Mouse (Mus musculus): ENCODE results near the gene Eef1b2. TPM values are rescaled to one million over a fixed set of nuclear protein-coding genes. Genes with fewer than 3 reads are reported as not detected.

Gene Eef1b2
- polyA plus RNA-seq, 1 experiment from 2014 or later, result 625 TPM

DNA sequence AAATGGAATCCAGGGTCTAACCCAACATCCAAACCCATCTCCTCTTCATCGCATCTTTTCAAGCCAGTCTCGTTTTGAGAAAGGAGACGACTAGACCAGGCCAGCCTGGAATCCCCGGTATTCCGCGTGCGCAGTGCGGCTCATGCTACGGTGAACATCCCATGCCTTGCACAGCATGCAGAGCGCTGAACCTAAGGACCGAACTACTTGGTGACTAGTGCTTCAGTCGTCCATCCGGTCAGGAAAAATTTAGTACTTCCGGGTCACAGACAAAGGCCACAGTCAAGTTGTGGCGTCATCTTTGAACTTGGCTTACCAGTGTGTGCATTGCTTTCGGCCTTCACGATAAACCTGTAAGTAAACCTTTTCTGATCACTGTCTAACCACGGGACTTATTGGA is 23.7 kb downstream of the Eef1b2 start:
- no peak overlapping the region for H3K9ac ChIP-seq (ENCODE audit: low read length)
- 96% methylated on average over 18 of the region's 18 CpGs for WGBS
- 0 out of 2 replicates have a peak, but pooled peaks cover 3% of the 10 kb centered on the region for H3K9me3 ChIP-seq (replicated peaks; ENCODE audit: control insufficient read depth, low read length)
- H3K27ac ChIP-seq (ENCODE audit: low read depth, low read length), result no peak overlapping the region
- peaks cover 12% of the 10 kb centered on the region for H3K4me1 ChIP-seq (ENCODE audit: control insufficient read depth, insufficient read depth, low read length)
- H3K36me3 ChIP-seq (ENCODE audit: control insufficient read depth, insufficient read depth, low read length), result no peaks in the 10 kb centered on the region
- no peaks in the 10 kb centered on the region for H3K27me3 ChIP-seq (replicated peaks; ENCODE audit: control insufficient read depth, insufficient read depth, low read length)
- DNase-seq (ENCODE audit: low spot score), result no peak
- ATAC-seq, result no peak
- no peak overlapping the region for H3K4me3 ChIP-seq (ENCODE audit: low read depth, low read length)
- H3K4me2 ChIP-seq (ENCODE audit: low read length), result no peak overlapping the region

DNA sequence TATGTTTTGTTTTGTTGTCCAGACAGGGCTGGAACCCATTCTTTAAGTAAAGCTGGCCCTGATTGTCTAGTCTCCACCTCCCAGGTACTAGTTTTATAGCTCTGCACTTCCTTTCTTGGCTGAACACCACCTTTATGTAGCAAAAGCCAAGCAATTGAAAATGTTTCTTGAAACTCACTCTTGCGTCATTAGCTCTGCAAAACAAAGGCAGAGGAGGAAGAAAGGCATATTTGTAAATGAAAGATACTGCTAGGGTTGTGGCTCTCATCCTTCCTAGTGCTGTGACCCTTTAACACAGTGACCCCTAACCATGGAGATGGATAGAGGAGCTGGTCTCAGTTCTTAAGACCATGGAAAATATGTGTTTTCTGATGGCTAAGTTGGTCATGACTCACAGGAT is 25.0 kb downstream of the Eef1b2 start:
- ATAC-seq (no peak), DNase-seq (ENCODE audit: low spot score) (no peak)
- Histone ChIP-seq H3K27ac (ENCODE audit: low read depth, low read length) (no peak overlapping the region), H3K9ac (ENCODE audit: low read length) (no peak overlapping the region), H3K4me3 (ENCODE audit: low read depth, low read length) (no peak overlapping the region), H3K36me3 (ENCODE audit: control insufficient read depth, insufficient read depth, low read length) (no peaks in the 10 kb centered on the region), H3K4me1 (ENCODE audit: control insufficient read depth, insufficient read depth, low read length) (peaks cover 12% of the 10 kb centered on the region), H3K27me3 (replicated peaks; ENCODE audit: control insufficient read depth, insufficient read depth, low read length) (no peaks in the 10 kb centered on the region), H3K4me2 (ENCODE audit: low read length) (no peak overlapping the region), H3K9me3 (replicated peaks; ENCODE audit: control insufficient read depth, low read length) (0 out of 2 replicates have a peak, but pooled peaks cover 3% of the 10 kb centered on the region)
- 79% methylated on average over 1 of the region's 1 CpGs for WGBS

DNA sequence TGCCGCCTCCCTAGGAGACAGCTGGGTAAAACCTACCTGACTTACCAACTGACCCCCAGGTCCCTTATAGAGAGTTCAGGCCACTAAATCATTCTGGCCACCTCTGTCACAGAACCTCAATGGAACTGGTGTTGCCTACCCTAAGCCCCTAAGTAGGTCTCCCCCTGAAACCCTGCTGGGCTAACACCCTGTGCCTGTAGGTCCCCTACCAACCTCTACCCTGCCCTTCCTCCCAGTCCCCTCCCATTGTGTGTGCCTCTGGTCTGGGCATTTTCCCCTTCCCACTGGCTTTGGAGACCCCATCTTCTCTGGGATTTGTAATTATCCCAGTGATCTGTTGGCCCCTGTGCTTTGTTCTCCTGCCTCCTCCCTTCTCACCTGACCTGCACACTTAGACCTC is 26.8 kb downstream of the Eef1b2 start:
- H3K27me3 ChIP-seq (replicated peaks; ENCODE audit: control insufficient read depth, insufficient read depth, low read length), result no peaks in the 10 kb centered on the region
- no peaks in the 10 kb centered on the region for H3K36me3 ChIP-seq (ENCODE audit: control insufficient read depth, insufficient read depth, low read length)
- H3K9ac ChIP-seq (ENCODE audit: low read length), result no peak overlapping the region
- H3K4me1 ChIP-seq (ENCODE audit: control insufficient read depth, insufficient read depth, low read length), result peaks cover 12% of the 10 kb centered on the region
- no peak overlapping the region for H3K4me3 ChIP-seq (ENCODE audit: low read depth, low read length)
- H3K27ac ChIP-seq (ENCODE audit: low read depth, low read length), result peak overlapping the region; percentile 67
- 0 out of 2 replicates have a peak, but pooled peaks cover 3% of the 10 kb centered on the region for H3K9me3 ChIP-seq (replicated peaks; ENCODE audit: control insufficient read depth, low read length)
- WGBS, result 77% methylated on average over 1 of the region's 1 CpGs
- DNase-seq (ENCODE audit: low spot score), result no peak
- no peak overlapping the region for H3K4me2 ChIP-seq (ENCODE audit: low read length)
- peak; percentile 18; the same call in 1 of the 2 replicates for ATAC-seq

DNA sequence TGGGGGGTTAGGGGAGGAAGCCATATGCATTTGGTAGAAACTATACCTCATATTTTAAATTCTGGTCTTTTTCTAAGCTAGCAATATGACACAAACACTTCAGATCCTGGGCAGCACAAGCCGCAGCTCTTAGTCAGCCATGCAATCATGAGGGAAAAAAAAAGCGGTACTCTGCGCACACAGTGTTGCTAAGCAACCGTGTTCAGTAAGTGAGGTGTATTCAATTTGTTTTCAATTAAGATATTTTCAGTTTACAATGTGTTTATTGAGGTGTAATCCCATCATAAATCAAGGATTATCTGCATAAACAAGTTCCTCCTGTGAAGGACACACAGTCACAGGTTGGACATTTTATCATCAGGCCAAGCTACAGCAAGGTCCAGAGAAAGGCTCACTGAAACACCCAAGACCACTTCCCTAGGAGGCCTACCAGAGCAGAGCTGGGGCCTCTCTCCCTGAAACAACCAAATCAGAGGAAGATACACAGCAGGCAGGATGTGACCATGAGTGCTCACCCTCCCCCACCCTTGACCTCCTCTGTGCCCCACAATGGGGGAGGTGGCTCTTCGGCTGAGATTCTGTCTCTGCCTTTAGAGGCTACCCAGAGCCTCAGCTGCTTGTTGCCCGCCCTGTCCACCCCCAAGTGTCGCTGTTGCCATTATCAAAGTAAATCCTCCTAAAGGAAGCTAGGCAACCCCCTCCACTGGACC is 27.5 kb downstream of the Eef1b2 start:
- Histone ChIP-seq H3K27me3 (replicated peaks; ENCODE audit: control insufficient read depth, insufficient read depth, low read length) (no peaks in the 10 kb centered on the region), H3K27ac (ENCODE audit: low read depth, low read length) (peak overlapping the region; percentile 75), H3K4me3 (ENCODE audit: low read depth, low read length) (no peak overlapping the region), H3K4me2 (ENCODE audit: low read length) (no peak overlapping the region), H3K4me1 (ENCODE audit: control insufficient read depth, insufficient read depth, low read length) (peaks cover 12% of the 10 kb centered on the region), H3K9me3 (replicated peaks; ENCODE audit: control insufficient read depth, low read length) (0 out of 2 replicates have a peak, but pooled peaks cover 3% of the 10 kb centered on the region), H3K36me3 (ENCODE audit: control insufficient read depth, insufficient read depth, low read length) (no peaks in the 10 kb centered on the region), H3K9ac (ENCODE audit: low read length) (no peak overlapping the region)
- 2% methylated on average over 7 of the region's 7 CpGs for WGBS
- peak; percentile 85 for DNase-seq (ENCODE audit: low spot score)
- peak; percentile 78 for ATAC-seq

DNA sequence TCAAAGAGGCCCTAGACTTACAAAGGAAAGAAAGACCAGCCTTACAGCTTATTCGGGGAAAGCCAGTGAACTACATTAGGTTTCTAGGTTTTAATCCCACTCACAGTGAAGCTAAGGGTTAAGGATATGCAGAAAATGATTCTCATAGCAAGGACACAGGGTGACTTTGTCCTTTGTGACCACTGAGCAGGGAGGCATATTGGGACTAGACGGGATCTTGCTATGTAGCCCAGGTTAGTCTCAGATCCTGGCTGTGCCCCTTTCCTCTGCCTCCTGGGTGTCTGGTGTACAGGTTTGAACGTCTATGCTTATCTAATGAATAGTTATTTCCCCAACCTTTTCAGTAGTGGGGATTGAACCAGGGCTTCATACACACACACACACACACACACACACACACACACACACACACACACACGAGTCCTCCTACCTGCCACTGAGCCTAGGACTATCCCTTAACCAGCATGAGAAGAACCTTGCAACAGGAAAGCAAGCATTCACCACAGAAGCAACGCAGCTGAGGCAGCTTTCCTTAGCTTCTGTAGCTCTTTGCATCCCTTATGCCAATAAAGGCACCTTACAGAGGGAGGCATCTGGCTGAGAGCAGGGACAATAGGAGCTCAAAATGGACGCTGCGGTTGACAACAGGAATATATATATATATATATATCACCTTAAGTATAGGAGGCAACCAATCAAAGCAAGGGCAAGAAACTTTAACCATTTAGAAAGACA is 28.2 kb downstream of the Eef1b2 start:
- 16% methylated on average over 7 of the region's 7 CpGs for WGBS
- ATAC-seq (peak; percentile 25; the same call in 1 of the 2 replicates), DNase-seq (ENCODE audit: low spot score) (no peak)

DNA sequence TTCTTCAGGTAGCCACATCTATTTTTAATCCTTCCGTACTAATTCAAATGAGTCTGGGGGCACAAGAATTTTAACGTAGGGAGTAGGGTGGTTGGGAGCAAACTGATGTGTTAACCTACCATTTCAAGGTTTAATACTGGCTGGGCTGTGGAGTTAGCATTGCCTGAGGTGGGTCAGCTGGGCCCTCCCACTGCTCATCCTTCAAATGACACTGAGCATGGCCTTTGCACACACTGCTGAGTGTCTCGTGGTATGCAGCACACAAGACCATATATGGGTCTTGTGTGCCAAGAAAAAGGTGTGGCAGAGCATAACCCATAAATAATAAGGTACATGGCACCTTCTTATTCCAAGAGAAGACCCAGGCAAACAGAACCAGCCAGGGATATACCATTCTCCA is 31.0 kb downstream of the Eef1b2 start:
- Histone ChIP-seq H3K9ac (ENCODE audit: low read length) (no peak overlapping the region), H3K4me1 (ENCODE audit: control insufficient read depth, insufficient read depth, low read length) (peaks cover 12% of the 10 kb centered on the region), H3K9me3 (replicated peaks; ENCODE audit: control insufficient read depth, low read length) (no peaks in the 10 kb centered on the region), H3K36me3 (ENCODE audit: control insufficient read depth, insufficient read depth, low read length) (no peaks in the 10 kb centered on the region), H3K4me2 (ENCODE audit: low read length) (no peak overlapping the region), H3K27me3 (replicated peaks; ENCODE audit: control insufficient read depth, insufficient read depth, low read length) (no peaks in the 10 kb centered on the region), H3K27ac (ENCODE audit: low read depth, low read length) (no peak overlapping the region), H3K4me3 (ENCODE audit: low read depth, low read length) (no peak overlapping the region)
- 89% methylated on average over 3 of the region's 3 CpGs for WGBS
- ATAC-seq (no peak), DNase-seq (ENCODE audit: low spot score) (no peak)

More for the DNA sequence above, 28.2 kb downstream of the Eef1b2 start:
- Histone ChIP-seq H3K9ac (ENCODE audit: low read length) (no peak overlapping the region), H3K4me3 (ENCODE audit: low read depth, low read length) (no peak overlapping the region), H3K4me2 (ENCODE audit: low read length) (no peak overlapping the region), H3K9me3 (replicated peaks; ENCODE audit: control insufficient read depth, low read length) (0 out of 2 replicates have a peak, but pooled peaks cover 3% of the 10 kb centered on the region), H3K27ac (ENCODE audit: low read depth, low read length) (peak overlapping the region; percentile 40), H3K4me1 (ENCODE audit: control insufficient read depth, insufficient read depth, low read length) (peaks cover 12% of the 10 kb centered on the region), H3K27me3 (replicated peaks; ENCODE audit: control insufficient read depth, insufficient read depth, low read length) (no peaks in the 10 kb centered on the region), H3K36me3 (ENCODE audit: control insufficient read depth, insufficient read depth, low read length) (no peaks in the 10 kb centered on the region)

DNA sequence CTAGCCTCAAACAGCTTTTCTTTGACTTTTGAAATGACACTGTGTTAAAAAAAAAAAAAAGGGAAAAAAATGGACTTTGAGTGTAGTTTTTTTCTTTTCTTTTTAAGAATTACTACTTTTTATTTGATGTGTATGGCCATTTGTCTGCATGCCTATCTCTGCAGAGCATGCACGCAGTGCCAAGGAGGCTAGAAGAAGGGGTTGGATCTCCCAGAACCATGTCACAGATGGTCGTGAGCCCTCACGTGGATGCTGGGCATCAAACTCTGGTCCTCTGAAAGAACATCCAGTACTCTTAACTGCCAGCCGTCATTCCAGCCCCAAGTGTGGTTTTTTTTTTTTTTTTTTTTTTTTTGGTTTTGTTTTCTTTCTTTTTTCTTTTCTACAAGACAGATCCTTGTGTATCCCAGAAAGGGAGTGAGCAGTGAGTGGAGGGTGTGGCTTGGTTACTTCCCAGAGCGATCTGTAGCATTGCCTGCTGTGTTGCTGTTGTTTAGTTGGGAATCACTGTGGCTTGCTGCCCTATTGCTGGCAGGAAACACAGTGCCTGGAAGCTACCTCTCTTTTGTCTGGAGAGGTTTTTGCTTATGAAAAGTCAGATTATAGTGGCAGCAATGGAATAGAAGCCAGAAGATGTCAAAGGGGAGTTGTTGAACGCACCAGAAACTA is 33.4 kb downstream of the Eef1b2 start:
- DNase-seq (ENCODE audit: low spot score) (no peak), ATAC-seq (no peak)
- Histone ChIP-seq H3K27me3 (replicated peaks; ENCODE audit: control insufficient read depth, insufficient read depth, low read length) (no peaks in the 10 kb centered on the region), H3K4me3 (ENCODE audit: low read depth, low read length) (no peak overlapping the region), H3K9ac (ENCODE audit: low read length) (no peak overlapping the region), H3K4me1 (ENCODE audit: control insufficient read depth, insufficient read depth, low read length) (0 out of 2 replicates have a peak, but pooled peaks cover 3% of the 10 kb centered on the region), H3K36me3 (ENCODE audit: control insufficient read depth, insufficient read depth, low read length) (no peaks in the 10 kb centered on the region), H3K27ac (ENCODE audit: low read depth, low read length) (no peak overlapping the region), H3K9me3 (replicated peaks; ENCODE audit: control insufficient read depth, low read length) (no peaks in the 10 kb centered on the region), H3K4me2 (ENCODE audit: low read length) (no peak overlapping the region)
- 14% methylated on average over 6 of the region's 6 CpGs for WGBS

DNA sequence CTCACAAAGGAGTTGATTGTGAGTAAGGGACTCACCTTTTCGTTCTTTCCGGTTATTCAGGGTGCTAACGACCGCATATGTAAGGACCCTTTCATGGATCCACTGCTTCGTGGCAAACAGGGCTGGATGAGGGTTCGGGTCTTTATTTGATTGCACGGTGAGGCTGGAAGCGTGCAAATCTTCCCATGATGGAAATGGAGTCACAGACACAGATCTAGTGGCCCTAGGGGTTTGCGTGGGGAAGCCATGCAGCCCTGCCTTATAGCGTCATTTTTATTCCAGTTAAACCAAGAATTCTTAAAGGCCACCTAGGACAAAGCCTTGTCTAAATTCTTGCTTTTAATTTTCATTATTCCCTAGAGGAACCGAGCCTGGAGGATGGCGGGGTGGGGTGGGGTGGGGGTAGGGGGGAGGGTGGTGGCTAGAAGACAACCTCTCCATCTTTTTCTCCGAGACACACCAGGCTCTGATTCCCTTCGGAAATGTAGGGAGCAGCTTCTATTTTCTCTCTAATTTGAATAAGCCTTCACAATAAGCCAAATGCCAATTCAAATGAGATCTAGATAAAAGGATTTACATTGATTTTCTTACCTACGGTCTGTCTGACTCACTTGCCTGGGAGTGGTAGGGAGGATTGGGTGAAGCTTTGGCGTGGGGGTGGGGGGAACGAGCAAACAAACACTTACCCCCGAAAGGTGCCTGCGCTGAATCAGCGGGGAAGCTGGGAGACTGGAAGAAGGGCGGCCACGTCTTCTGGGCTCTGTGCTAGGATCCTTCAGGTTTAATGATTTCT is 37.0 kb downstream of the Eef1b2 start:
- Histone ChIP-seq H3K36me3 (ENCODE audit: control insufficient read depth, insufficient read depth, low read length) (no peaks in the 10 kb centered on the region), H3K9ac (ENCODE audit: low read length) (peak overlapping the region; percentile 48), H3K27ac (ENCODE audit: low read depth, low read length) (no peak overlapping the region), H3K4me2 (ENCODE audit: low read length) (peak overlapping the region; percentile 41), H3K9me3 (replicated peaks; ENCODE audit: control insufficient read depth, low read length) (no peaks in the 10 kb centered on the region), H3K27me3 (replicated peaks; ENCODE audit: control insufficient read depth, insufficient read depth, low read length) (no peaks in the 10 kb centered on the region), H3K4me1 (ENCODE audit: control insufficient read depth, insufficient read depth, low read length) (0 out of 2 replicates have a peak, but pooled peaks cover 3% of the 10 kb centered on the region), H3K4me3 (ENCODE audit: low read depth, low read length) (peak overlapping the region; percentile 8; the same call in 1 of the 2 replicates)
- WGBS, result 12% methylated on average over 22 of the region's 22 CpGs
- DNase-seq (ENCODE audit: low spot score) (peak; percentile 29), ATAC-seq (peak; percentile 32; the same call in 1 of the 2 replicates)
